Mouse (Mus musculus) embryonic facial prominence, embryonic 10.5 days (tissue): ENCODE data around the gene Card14. TPM values are rescaled to one million over a fixed set of nuclear protein-coding genes. Genes with fewer than 3 reads are reported as not detected.
"Not testable (repeated sequence)": the region's sequence is repeated elsewhere in the genome, so short reads cannot be mapped to it uniquely, and the experiment has no call there.

Experiments
- DNase-seq: peaks from one replicate; pipeline ENCODE4 v3.0.0-alpha.2; 2017; ENCODE audit warnings: low spot score
- H3K27ac ChIP-seq: fragments of 300-500 bp; sonication (generic); replicated peaks from 2 replicates; pipeline ENCODE4 v1.5.1; 2016; ENCODE audit warnings: mild to moderate bottlenecking
- H3K27me3 ChIP-seq: fragments of 300-500 bp; sonication (generic); replicated peaks from 2 replicates; pipeline ENCODE4 v1.6.1; 2016; ENCODE audit warnings: low read depth, mild to moderate bottlenecking; ENCODE audit not compliant: poor library complexity, severe bottlenecking
- H3K36me3 ChIP-seq: fragments of 300-500 bp; sonication (generic); replicated peaks from 2 replicates; pipeline ENCODE4 v1.6.1; 2016; ENCODE audit warnings: mild to moderate bottlenecking, moderate library complexity
- H3K4me1 ChIP-seq: fragments of 300-500 bp; sonication (generic); 2 replicates; pipeline ENCODE4 v1.6.1; 2016
- H3K4me3 ChIP-seq: fragments of 300-500 bp; sonication (generic); 2 replicates; pipeline ENCODE4 v1.5.1; 2016; ENCODE audit warnings: mild to moderate bottlenecking, moderate library complexity
- H3K9me3 ChIP-seq: fragments of 300-500 bp; sonication (generic); 2 replicates; pipeline ENCODE4 v1.6.1; 2016; ENCODE audit warnings: mild to moderate bottlenecking
- WGBS: fragments of 180-500 bp; shearing (Covaris S2); methylation state at CpG from one replicate; pipeline ENCODE4 v1.1.7; 2016; 5-methylcytosine and 5-hydroxymethylcytosine counted together
- polyA plus RNA-seq: library from polyadenylated mRNA; unstranded; fragments of >200 nt; fragmentation: Nextera tagmentation; extraction: Ambion mirVana; gene quantifications from 2 replicates; pipeline ENCODE4 v1.2.1, GENCODE M21; 2016

Gene Card14
- polyA plus RNA-seq, 1 experiment from 2014 or later, result 0.05 TPM

DNA sequence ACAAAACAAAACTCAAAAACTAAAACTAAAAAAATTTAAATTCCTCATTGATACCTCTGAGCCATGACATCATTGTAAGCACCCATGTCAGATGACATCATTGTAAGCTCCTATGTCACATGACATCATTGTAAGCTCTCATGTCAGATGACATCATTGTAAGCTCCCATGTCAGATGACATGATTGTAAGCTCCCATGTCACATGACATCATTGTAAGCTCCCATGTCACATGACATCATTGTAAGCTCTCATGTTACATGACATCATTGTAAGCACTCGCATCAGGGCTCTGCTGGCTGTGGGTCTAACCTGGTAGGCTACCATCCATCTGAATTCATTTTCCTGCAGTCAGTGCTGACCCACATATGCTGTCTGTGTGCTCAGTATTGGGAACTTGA, 71.0 kb downstream of the Card14 start:
- peaks cover 47% of the 10 kb centered on the region for H3K36me3 ChIP-seq

DNA sequence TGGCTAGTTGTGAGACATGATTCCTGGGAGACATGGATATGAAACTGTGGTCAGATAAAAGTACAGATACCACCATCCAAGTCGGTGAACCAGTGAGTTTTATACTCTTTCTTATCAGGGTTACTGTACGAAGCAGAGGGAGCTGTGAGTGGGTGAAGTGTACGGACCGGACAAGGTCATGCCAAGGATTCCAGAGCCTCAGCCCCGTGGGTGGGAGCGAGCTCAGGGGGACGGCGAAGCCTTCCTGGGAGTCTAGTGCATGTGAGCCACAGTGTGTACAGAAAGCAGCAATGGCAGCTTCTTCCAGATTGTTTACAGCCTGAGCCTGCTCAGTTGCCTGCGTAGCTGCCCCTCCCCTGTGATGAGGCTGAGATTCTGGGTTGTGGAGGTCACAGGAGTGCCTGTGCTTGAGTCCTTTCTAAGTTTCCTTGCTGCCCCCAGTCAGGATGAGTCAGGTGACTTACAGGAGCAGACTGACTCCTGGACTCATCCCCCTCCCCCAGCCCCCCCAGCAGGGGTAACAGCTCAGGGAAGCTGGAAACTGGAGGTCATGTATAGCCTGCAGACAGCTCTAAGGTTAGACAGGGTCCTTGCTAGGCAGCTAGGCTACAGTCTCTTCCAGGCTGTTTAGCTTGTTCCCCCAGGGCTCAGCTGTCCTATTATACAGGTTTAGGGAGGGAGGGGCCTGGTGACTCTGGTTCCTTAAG, 74.2 kb downstream of the Card14 start:
- DNase-seq, result no peak
- 86% methylated on average over 9 of the region's 9 CpGs for WGBS

More for the DNA sequence above, 71.0 kb downstream of the Card14 start:
- Histone ChIP-seq H3K4me1 (peaks cover 17% of the 10 kb centered on the region), H3K27ac (no peak overlapping the region), H3K9me3 (no peaks in the 10 kb centered on the region), H3K27me3 (no peaks in the 10 kb centered on the region), H3K4me3 (no peak overlapping the region)
- 94% methylated on average over 1 of the region's 1 CpGs for WGBS
- DNase-seq, result no peak

DNA sequence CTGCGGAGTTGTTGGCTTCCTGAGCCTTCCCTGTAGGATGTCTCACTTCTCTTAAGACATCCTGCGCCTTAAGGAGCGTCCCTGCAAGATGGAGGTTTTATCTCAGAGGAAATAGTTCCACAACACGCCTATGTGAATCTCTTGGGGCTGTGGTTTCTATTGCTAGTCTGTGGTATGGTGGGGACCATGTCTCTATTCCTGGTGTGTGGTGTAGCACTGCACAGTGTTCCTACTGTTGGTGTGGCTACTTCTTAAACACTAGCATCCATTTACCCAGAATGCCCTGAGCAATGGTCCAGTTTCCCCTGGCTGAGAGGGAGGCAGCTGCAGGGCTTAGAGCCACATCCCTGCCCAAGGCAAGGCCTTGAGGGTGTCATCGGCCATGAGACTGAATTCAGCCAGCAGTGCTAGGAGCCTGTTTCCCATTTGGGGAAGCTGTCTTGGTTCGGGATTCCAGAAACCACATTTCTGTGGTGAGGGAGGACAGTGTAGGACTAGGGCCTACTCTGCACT, 74.8 kb downstream of the Card14 start:
- peaks cover 31% of the 10 kb centered on the region for H3K36me3 ChIP-seq
- H3K4me1 ChIP-seq, result peaks cover 4% of the 10 kb centered on the region; the same call in 1 of the 2 replicates
- 0 out of 2 replicates have a peak, but pooled peaks cover under 1% of the 10 kb centered on the region for H3K27me3 ChIP-seq
- no peak for DNase-seq
- 69% methylated on average over 6 of the region's 6 CpGs for WGBS
- H3K9me3 ChIP-seq, result no peaks in the 10 kb centered on the region
- no peak overlapping the region for H3K27ac ChIP-seq
- H3K4me3 ChIP-seq, result no peak overlapping the region

More for the DNA sequence above, 74.2 kb downstream of the Card14 start:
- H3K27me3 ChIP-seq, result no peaks in the 10 kb centered on the region
- no peak overlapping the region for H3K27ac ChIP-seq
- no peak overlapping the region for H3K4me3 ChIP-seq
- peaks cover 38% of the 10 kb centered on the region for H3K36me3 ChIP-seq
- peaks cover 4% of the 10 kb centered on the region; the same call in 1 of the 2 replicates for H3K4me1 ChIP-seq
- no peaks in the 10 kb centered on the region for H3K9me3 ChIP-seq

DNA sequence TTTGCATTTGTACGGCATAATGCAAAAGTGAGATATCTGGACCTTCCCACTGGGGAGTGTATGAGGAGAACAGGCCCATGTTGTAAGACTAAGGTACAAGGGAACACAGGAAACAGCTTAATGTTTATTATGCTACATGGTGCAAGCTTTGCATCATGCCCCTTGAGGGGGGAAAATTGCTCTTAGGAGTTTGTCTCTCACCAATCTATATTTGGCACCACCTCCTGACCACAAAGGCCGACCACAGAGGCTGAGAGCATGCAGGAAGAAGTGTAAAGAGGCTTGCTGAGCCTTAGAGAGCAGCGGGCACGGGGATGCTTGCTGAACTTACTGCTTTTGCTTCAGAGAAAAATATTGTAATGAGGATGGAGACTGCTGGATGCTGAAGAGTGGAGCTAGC, 77.3 kb downstream of the Card14 start:
- Histone ChIP-seq H3K27me3 (peaks cover 26% of the 10 kb centered on the region), H3K36me3 (peaks cover 6% of the 10 kb centered on the region), H3K4me3 (no peak overlapping the region), H3K9me3 (no peaks in the 10 kb centered on the region), H3K4me1 (peaks cover 10% of the 10 kb centered on the region), H3K27ac (no peak overlapping the region)
- WGBS, result 84% methylated on average over 4 of the region's 4 CpGs
- no peak for DNase-seq

GRCm38 (mm10) chr11:119386306-119386705, 78.7 kb downstream of the Card14 start:
- Histone ChIP-seq H3K9me3 (no peaks in the 10 kb centered on the region), H3K27me3 (peaks cover 40% of the 10 kb centered on the region), H3K27ac (no peak overlapping the region), H3K4me1 (peaks cover 22% of the 10 kb centered on the region), H3K4me3 (no peak overlapping the region), H3K36me3 (no peaks in the 10 kb centered on the region)
- DNase-seq, result no peak
- 96% methylated on average over 5 of the region's 5 CpGs for WGBS

- not testable (repeated sequence) for DNase-seq, H3K36me3 ChIP-seq, H3K4me3 ChIP-seq, H3K9me3 ChIP-seq, H3K27ac ChIP-seq
- H3K27me3 ChIP-seq, result peaks cover 49% of the 10 kb centered on the region
- peaks cover 25% of the 10 kb centered on the region for H3K4me1 ChIP-seq
- 21% methylated on average over 3 of the region's 3 CpGs for WGBS
These were observed 79.7 kb downstream of the Card14 start for GRCm38 (mm10) chr11:119387273-119387672.

- WGBS, result 1% methylated on average over 35 of the region's 35 CpGs
- Histone ChIP-seq H3K27ac (peak overlapping the region; percentile 72), H3K27me3 (peaks cover 75% of the 10 kb centered on the region), H3K4me3 (peak overlapping the region; percentile 76), H3K4me1 (peaks cover 36% of the 10 kb centered on the region), H3K36me3 (no peaks in the 10 kb centered on the region), H3K9me3 (no peaks in the 10 kb centered on the region)
- peak; percentile 86 for DNase-seq
These were observed 82.3 kb downstream of the Card14 start for GRCm38 (mm10) chr11:119389851-119390270.

GRCm38 (mm10) chr11:119390271-119391231, 83.0 kb downstream of the Card14 start:
- peaks cover 82% of the 10 kb centered on the region for H3K27me3 ChIP-seq
- no peaks in the 10 kb centered on the region for H3K36me3 ChIP-seq
- H3K9me3 ChIP-seq, result no peaks in the 10 kb centered on the region
- WGBS, result 2% methylated on average over 53 of the region's 53 CpGs
- peak; percentile 55 for DNase-seq
- peak overlapping the region; percentile 76 for H3K4me3 ChIP-seq
- H3K27ac ChIP-seq, result peak overlapping the region; percentile 72
- H3K4me1 ChIP-seq, result peaks cover 36% of the 10 kb centered on the region

- Histone ChIP-seq H3K27ac (no peak overlapping the region), H3K9me3 (no peaks in the 10 kb centered on the region), H3K4me1 (peaks cover 36% of the 10 kb centered on the region), H3K27me3 (peaks cover 92% of the 10 kb centered on the region), H3K36me3 (no peaks in the 10 kb centered on the region), H3K4me3 (no peak overlapping the region)
- WGBS, result 29% methylated on average over 7 of the region's 7 CpGs
- no peak for DNase-seq
These were observed 83.9 kb downstream of the Card14 start for GRCm38 (mm10) chr11:119391386-119392000.

DNA sequence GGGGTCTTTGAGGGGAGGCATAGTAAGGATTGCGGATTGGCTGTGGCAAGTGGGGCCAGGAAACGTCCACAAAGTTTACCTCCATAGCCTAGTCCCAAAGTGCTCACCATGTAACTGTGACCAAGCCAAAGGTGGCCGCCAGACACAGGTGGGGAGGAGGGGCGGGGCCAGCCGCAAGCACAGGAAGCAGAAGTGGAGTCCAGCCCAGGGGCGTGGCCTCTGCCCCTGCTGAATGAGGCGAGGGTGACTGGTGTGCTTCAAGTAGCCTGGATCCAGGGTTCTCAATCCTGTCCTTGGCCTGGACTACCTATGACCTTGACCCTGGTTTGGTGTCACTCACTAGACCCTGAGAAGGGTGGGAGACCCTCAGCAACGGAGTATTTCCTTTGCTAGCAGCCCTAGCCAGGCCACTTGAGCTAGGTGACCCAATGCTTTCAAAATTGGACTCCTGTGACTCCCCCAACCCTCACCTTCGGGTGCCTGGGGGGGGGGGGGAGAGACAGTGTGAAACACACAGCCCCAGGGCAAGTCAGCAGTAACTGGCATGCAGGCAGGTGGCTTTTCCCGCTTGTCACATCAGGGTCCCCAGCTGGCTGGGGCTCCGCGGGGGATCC, 84.5 kb downstream of the Card14 start:
- peak; percentile 52 for DNase-seq
- no peaks in the 10 kb centered on the region for H3K36me3 ChIP-seq
- H3K4me3 ChIP-seq, result peak overlapping the region; percentile 35
- H3K9me3 ChIP-seq, result no peaks in the 10 kb centered on the region
- peaks cover 98% of the 10 kb centered on the region for H3K27me3 ChIP-seq
- H3K27ac ChIP-seq, result no peak overlapping the region
- 6% methylated on average over 12 of the region's 12 CpGs for WGBS
- peaks cover 36% of the 10 kb centered on the region for H3K4me1 ChIP-seq

DNA sequence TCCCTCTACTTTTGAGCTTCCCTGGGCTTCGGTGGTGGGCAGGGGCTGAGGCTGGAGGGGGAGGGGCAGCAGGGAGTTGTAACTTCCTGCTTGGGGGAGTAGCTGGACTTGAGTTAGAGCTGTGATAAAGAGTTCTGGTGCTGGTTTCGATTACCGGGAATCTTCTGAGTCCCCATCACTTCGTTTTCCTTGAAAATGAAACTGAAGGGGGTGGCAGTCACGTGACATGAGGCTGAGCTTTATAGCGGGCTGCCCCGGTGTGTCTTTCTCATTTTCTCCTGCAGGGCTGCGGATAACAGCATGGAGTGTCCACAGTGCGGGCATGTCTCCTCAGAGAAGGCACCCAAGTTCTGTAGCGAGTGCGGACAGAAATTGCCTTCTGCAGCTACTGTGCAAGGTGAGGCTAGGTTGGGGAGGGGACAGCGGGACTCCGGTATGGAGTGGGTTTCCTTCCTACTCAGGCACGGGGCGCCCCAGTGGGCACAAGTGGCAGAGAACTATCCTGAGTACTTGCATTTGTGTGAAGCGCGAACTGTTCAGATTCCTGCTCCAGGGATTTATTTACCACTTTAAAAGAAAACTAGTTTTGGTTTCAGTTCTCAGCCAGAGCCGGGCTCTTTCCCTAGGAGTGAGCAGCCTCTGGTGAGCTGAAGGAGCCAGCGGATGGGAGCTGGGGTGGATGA, 85.4 kb downstream of the Card14 start, which contains the start of gene Rnf213:
Gene Rnf213 (plus strand): TSS at position 301 of the 683 bp plus-strand sequence.
- H3K27ac ChIP-seq, result no peak within 1 kb of the TSS; the same call in 1 of the 2 replicates
- 1% methylated on average over 19 of the region's 19 CpGs for WGBS

More for the DNA sequence above, 85.4 kb downstream of the Card14 start, which contains the start of gene Rnf213:
- no peaks in the 10 kb centered on the region for H3K9me3 ChIP-seq
- DNase-seq, result peak; percentile 69
- no peaks in the 10 kb centered on the region for H3K36me3 ChIP-seq
- peaks cover 95% of the 10 kb centered on the region for H3K27me3 ChIP-seq
- H3K4me3 ChIP-seq, result peak within 1 kb of the TSS; percentile 55
- peaks cover 36% of the 10 kb centered on the region for H3K4me1 ChIP-seq
